Mouse (Mus musculus): ENCODE results near the gene Gatad2b. TPM values are rescaled to one million over a fixed set of nuclear protein-coding genes. Genes with fewer than 3 reads are reported as not detected.

The Gatad2b gene
- polyA plus RNA-seq (2014; fragmentation: Illumina TruSeq; extraction: RNeasy Lipid Tissue Mini Kit (QIAGEN cat#74804); ENCODE audit: low read depth, low replicate concordance) = 14.3 TPM

DNA sequence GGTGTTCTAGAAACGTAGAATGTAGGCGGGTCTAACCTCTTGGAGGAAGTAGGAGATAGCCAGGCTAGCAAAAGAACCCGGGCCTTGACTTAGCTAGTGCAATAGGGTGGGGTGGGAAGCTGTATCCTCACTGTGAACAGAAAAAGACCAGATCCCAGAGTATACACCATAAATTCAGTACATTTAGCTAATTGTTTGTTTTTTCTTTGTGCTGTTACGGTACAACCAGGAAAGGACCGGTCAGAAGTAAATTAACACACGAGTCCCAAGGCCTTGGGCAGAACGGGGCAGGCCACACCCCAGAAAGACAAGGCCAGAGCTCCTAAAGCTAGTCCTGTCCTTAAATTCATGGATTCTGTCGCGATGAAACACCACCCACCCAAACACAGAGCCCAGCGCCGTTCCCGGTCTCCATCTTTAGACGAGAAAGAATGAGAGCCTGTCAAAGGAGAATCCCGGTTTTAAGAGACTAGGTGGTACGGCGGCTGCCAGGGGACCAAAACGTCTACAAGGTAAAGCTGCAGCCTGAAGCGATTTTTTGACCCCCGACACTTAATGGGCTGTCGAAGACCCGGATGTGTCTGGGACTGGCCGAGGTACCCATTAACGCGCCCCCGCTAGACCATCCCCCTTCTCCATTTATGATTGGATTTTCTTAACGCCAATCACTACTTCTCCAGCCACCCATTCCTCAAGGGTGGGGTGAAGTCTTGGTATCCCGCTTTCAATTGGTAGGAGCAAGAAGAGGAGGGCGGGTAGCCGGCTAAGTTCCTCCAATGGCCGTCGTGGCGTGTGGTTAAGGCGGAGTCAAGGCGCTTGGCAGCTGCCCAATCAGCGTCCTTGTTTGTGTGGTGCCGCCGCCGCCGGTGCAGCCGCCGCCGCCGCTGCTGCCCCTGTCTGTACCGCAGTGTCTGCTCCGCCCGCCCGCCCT lies at the start of gene Gatad2b:
Gene Gatad2b, plus strand, starts transcription at position 834 of the 931 bp plus-strand sequence.

DNA sequence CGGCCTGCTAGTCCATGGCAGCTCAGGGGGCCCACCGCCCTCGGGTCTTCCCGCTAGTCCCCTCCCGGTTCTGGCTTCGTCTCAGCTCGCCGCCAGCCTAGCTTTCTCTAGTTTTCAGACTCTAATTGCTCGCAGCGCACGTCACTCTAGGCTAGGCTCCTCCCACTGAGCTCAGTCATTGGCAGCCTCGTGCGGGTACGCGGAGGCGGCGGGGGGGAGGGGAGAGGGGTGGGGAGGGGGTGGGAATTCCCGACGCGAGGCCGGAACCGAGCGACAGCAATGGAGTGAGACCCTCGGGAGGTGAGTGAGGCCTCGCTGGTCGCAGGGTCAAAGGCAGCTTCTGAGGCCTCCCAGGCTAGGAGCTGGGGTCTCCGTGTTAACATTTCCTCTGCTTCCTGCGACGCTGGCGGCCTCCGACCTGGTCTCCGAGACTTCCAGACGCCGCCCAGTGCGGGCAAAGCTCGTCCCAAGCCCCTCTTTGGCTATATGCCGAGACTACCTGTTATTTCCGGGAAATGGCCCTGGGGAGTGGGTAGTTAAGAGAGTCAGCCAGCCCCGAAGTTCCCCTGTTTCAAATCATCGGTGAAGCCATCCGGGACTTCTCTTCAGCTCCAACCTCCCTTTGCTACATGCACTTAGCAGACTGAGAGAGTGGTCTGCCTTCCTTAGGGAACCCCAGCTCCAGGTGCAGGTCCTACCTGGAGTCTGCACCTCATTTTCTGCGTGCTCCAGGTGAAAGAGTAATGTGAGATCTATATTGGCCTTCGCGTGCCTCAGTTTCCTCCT lies 44.8 kb upstream of the Gatad2b start, which contains the start of gene Slc39a1:
Gene Slc39a1, plus strand, starts transcription at position 213 of the 786 bp plus-strand sequence.

DNA sequence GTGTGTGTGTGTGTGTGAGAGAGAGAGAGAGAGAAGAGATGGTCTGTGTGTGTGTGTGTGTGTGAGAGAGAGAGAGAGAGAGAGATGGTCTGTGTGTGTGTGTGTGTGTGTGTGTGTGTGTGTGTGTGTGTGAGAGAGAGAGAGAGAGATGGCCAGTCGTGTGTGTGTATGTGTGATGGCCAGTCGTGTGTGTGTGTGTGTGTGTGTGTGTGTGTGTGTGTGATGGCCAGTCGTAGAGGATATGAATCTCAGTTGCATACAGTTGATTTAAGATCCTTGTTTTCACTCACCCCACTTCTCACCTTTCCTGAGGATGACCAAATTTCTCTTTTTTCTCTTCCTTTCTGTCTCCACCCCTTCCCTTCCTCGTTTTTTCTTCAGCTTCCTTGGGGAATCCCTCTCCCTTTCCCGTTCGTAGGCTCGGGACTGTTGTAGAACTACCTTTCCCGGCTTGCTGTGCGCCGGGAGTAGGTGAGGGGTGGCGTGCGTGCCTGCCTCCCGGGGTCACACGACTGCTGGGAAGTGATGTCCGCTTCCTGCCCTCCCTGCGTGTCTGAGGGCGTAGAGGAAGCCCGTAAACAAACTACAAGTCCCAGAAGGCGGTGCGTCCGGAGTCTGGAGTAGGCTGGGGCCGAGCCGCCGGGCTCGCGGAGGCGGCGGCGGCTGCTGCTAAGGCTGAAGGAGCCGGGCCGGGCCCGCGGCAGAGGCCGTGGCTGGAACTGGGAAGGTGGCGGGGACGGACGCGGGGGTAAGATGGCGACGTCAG lies 39.1 kb upstream of the Gatad2b start, which contains the start of gene Crtc2:
Gene Crtc2, plus strand, starts transcription at position 511 of the 766 bp plus-strand sequence.

DNA sequence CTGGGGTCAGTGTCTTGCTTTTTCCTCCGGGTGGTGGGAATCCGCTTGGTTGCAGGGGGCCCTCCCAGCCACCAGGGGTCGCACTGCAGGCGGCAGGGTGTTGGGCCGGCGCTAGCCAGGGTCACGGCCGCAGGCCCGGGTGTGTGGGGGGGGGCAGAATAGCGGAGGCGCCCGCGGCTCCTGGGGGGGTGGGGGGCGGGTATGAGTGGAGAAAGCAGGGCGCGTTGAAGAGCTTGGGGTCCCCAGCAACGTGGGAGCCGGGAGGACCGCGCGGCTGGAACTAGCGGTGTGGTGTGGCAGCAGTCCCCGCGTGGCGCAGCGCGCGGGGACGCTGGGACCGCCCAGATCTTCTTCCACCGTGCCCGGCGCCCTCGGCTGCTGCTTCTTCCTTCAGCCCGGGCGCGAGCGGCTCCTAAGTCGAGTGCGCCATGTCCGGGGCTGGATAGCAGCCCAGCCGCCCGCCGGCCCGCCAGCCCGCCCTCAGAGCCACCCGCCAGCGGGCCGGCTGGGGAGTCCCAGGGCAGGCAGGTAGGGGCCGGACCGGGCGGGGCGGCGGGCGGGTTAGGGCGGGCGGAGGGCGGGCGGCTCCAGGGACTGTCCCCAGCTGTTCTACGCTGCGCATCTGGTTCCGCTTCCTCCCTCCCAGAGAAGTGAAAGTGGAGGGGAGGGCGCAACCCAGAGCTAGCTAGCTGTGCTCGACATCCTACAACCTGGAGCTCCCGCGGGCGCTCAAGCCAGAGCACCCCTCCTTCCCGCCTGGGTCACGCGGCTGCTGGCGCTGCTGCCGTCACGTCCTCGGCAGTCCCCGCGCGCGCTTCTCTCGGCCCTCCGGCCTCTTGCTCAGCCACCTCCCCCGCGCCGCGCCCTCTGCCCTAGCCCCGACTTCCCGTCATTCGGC lies 27.7 kb upstream of the Gatad2b start, which contains the start of gene Dennd4b:
Gene Dennd4b, plus strand, starts transcription at position 152 of the 898 bp plus-strand sequence.

DNA sequence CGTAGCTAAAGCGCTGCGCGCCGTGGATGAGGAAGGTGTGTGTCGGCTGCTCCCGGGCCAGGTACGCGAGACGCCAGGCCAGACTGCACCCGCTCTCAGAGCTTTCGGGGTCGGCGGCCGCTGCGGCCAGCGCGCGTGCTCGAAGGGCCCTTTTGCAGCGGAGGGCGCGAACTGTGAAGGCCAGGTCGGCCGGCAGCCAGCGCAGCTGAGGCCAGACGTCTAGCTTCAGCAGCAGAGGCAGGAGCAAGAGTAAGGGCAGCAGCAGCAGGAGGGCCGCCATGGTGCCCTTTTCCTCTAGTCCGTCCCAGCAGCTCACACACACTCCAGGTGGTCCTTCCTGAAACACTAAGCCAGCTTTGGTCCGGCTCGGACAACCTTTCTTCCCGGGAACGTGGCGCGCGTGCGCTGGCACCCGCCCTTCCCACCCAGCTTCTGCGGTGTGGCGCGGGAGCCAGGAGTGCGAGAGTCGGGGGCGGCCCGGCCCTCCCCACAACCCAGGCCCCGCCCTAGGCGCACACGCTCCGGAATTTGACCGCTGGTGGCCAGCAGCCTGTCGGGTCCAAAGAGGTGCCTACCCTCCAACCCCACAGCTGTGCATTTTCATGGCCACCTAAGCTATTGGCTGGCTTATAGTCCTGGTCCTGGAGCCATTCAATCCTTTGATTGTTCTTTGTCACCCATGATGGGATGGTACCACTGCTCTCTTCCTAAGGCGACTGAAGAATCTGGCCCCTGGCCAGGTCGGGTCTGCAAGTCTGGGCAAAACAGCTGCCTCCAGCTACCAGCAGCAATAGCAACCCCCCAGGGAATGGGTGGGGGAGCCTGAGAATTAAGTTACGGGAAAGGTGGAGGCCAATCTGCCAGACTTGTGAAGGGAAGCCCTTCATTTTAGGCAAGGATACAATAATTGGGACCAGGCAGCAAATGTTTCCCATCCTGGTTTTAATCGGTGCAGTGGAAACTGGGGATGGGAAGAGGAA lies 96.8 kb downstream of the Gatad2b start, which contains the start of gene Slc27a3:
Gene Slc27a3, minus strand, starts transcription at position 428 of the 980 bp plus-strand sequence.

Other genes starting within 250 kb of the Gatad2b start
- gene 4933434E20Rik, start 241.5 kb upstream of the Gatad2b start, polyA plus RNA-seq (2014; fragmentation: Illumina TruSeq; extraction: RNeasy Lipid Tissue Mini Kit (QIAGEN cat#74804); ENCODE audit: low read depth, low replicate concordance) = 93.9 TPM
- 78.7 TPM for gene Ubap2l, start 240.6 kb upstream of the Gatad2b start, polyA plus RNA-seq (2014; fragmentation: Illumina TruSeq; extraction: RNeasy Lipid Tissue Mini Kit (QIAGEN cat#74804); ENCODE audit: low read depth, low replicate concordance)
- gene Tpm3, start 220.5 kb upstream of the Gatad2b start, polyA plus RNA-seq (2014; fragmentation: Illumina TruSeq; extraction: RNeasy Lipid Tissue Mini Kit (QIAGEN cat#74804); ENCODE audit: low read depth, low replicate concordance) = 62.9 TPM
- 0.13 TPM for gene Nup210l, start 189.0 kb upstream of the Gatad2b start, polyA plus RNA-seq (2014; fragmentation: Illumina TruSeq; extraction: RNeasy Lipid Tissue Mini Kit (QIAGEN cat#74804); ENCODE audit: low read depth, low replicate concordance)
- gene Rps27, start 79.5 kb upstream of the Gatad2b start, polyA plus RNA-seq (2014; fragmentation: Illumina TruSeq; extraction: RNeasy Lipid Tissue Mini Kit (QIAGEN cat#74804); ENCODE audit: low read depth, low replicate concordance) = 1,935 TPM
- 6.8 TPM for gene Rab13, start 79.5 kb upstream of the Gatad2b start, polyA plus RNA-seq (2014; fragmentation: Illumina TruSeq; extraction: RNeasy Lipid Tissue Mini Kit (QIAGEN cat#74804); ENCODE audit: low read depth, low replicate concordance)
- gene Jtb, start 61.6 kb upstream of the Gatad2b start, polyA plus RNA-seq (2014; fragmentation: Illumina TruSeq; extraction: RNeasy Lipid Tissue Mini Kit (QIAGEN cat#74804); ENCODE audit: low read depth, low replicate concordance) = 71.9 TPM
- not detected for gene Creb3l4, start 49.7 kb upstream of the Gatad2b start, polyA plus RNA-seq (2014; fragmentation: Illumina TruSeq; extraction: RNeasy Lipid Tissue Mini Kit (QIAGEN cat#74804); ENCODE audit: low read depth, low replicate concordance)
- 60.2 TPM for gene Slc39a1, start 45.0 kb upstream of the Gatad2b start, polyA plus RNA-seq (2014; fragmentation: Illumina TruSeq; extraction: RNeasy Lipid Tissue Mini Kit (QIAGEN cat#74804); ENCODE audit: low read depth, low replicate concordance)
- 19.2 TPM for gene Crtc2, start 39.0 kb upstream of the Gatad2b start, polyA plus RNA-seq (2014; fragmentation: Illumina TruSeq; extraction: RNeasy Lipid Tissue Mini Kit (QIAGEN cat#74804); ENCODE audit: low read depth, low replicate concordance)
- 33.2 TPM for gene Dennd4b, start 28.0 kb upstream of the Gatad2b start, polyA plus RNA-seq (2014; fragmentation: Illumina TruSeq; extraction: RNeasy Lipid Tissue Mini Kit (QIAGEN cat#74804); ENCODE audit: low read depth, low replicate concordance)
- 1.0 TPM for gene Slc27a3, start 96.8 kb downstream of the Gatad2b start, polyA plus RNA-seq (2014; fragmentation: Illumina TruSeq; extraction: RNeasy Lipid Tissue Mini Kit (QIAGEN cat#74804); ENCODE audit: low read depth, low replicate concordance)
- gene Ints3, start 140.4 kb downstream of the Gatad2b start, polyA plus RNA-seq (2014; fragmentation: Illumina TruSeq; extraction: RNeasy Lipid Tissue Mini Kit (QIAGEN cat#74804); ENCODE audit: low read depth, low replicate concordance) = 23.4 TPM
- gene Npr1, start 172.7 kb downstream of the Gatad2b start, polyA plus RNA-seq (2014; fragmentation: Illumina TruSeq; extraction: RNeasy Lipid Tissue Mini Kit (QIAGEN cat#74804); ENCODE audit: low read depth, low replicate concordance) = 20.8 TPM
- gene Ilf2, start 182.9 kb downstream of the Gatad2b start, polyA plus RNA-seq (2014; fragmentation: Illumina TruSeq; extraction: RNeasy Lipid Tissue Mini Kit (QIAGEN cat#74804); ENCODE audit: low read depth, low replicate concordance) = 34.3 TPM
- gene Snapin, start 197.9 kb downstream of the Gatad2b start, polyA plus RNA-seq (2014; fragmentation: Illumina TruSeq; extraction: RNeasy Lipid Tissue Mini Kit (QIAGEN cat#74804); ENCODE audit: low read depth, low replicate concordance) = 79.2 TPM
- gene Chtop, start 216.3 kb downstream of the Gatad2b start, polyA plus RNA-seq (2014; fragmentation: Illumina TruSeq; extraction: RNeasy Lipid Tissue Mini Kit (QIAGEN cat#74804); ENCODE audit: low read depth, low replicate concordance) = 80.9 TPM
- 1,552 TPM for gene S100a1, start 221.2 kb downstream of the Gatad2b start, polyA plus RNA-seq (2014; fragmentation: Illumina TruSeq; extraction: RNeasy Lipid Tissue Mini Kit (QIAGEN cat#74804); ENCODE audit: low read depth, low replicate concordance)
- gene S100a13, start 221.3 kb downstream of the Gatad2b start, polyA plus RNA-seq (2014; fragmentation: Illumina TruSeq; extraction: RNeasy Lipid Tissue Mini Kit (QIAGEN cat#74804); ENCODE audit: low read depth, low replicate concordance) = 64.2 TPM
- not detected for gene S100a14, start 233.7 kb downstream of the Gatad2b start, polyA plus RNA-seq (2014; fragmentation: Illumina TruSeq; extraction: RNeasy Lipid Tissue Mini Kit (QIAGEN cat#74804); ENCODE audit: low read depth, low replicate concordance)
- 78.9 TPM for gene S100a16, start 244.1 kb downstream of the Gatad2b start, polyA plus RNA-seq (2014; fragmentation: Illumina TruSeq; extraction: RNeasy Lipid Tissue Mini Kit (QIAGEN cat#74804); ENCODE audit: low read depth, low replicate concordance)